Mouse (Mus musculus) megakaryocyte, embryonic 14.5 days (primary cell): ENCODE results near the gene Olfr572.

ENCODE experiments used
- FLI1 ChIP-seq: IDR thresholded peaks from 2 replicates; pipeline ENCODE4 v1.6.1; 2012; ENCODE audit warnings: low read length, inconsistent platforms, mixed read lengths
- GATA1 ChIP-seq: IDR thresholded peaks from 3 replicates; pipeline ENCODE4 v1.6.1; 2012; ENCODE audit warnings: mixed read lengths, low read length, inconsistent platforms, borderline replicate concordance

- no peak for TF ChIP-seq GATA1
- TF ChIP-seq FLI1: no peak
Observed at GRCm38 (mm10) chr7:102948167-102948566, 24.0 kb downstream of the Olfr572 start, which contains the start of gene Olfr574.
